Comparison of ENCODE assay signal across 20 mouse cellular contexts in the genomic region with DNA sequence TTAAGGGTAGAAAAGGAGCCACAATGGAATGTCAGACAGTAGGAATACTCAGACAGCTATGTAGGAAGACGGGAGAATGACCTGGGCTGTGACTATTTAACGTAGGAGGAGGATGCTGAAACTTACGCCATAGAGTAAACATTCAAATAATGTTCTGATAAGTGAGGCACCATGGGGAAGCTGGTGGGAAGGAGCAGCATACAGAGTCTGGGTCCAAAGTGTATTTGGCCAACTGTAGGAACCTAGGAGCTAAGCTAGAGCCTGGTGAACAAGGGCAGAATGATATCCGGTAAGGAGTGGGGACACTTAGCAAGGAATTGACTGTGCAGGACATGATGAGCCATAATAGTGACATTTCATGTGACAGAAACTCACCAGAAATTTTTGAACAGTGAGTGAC.
"Had no signal": no experiment of that assay in that cellular context is flagged by ENCODE, and none has a peak within 500 bp of the region (broad histone marks: within the 10 kb centered on the region; RNA-seq: fewer than 3 reads in every experiment).

No protein-coding gene starts in this region.

- H3K4me1 ChIP-seq: lung, embryonic 15.5 days; megakaryocyte, embryonic 14.5 days; midbrain, embryonic 15.5 days had no signal

- H3K9ac ChIP-seq: hindbrain, embryonic 14.5 days; limb, embryonic 12.5 days; limb, embryonic 15.5 days; lung, embryonic 15.5 days; midbrain, embryonic 12.5 days; midbrain, embryonic 15.5 days; neural tube, embryonic 13.5 days had no signal

- H3K4me2 ChIP-seq: hindbrain, embryonic 14.5 days; limb, embryonic 12.5 days; limb, embryonic 15.5 days; lung, embryonic 15.5 days; midbrain, embryonic 12.5 days; midbrain, embryonic 15.5 days; neural tube, embryonic 13.5 days had no signal

- H3K4me3 ChIP-seq: layer of hippocampus, adult 2 months; left cerebral cortex, adult 2 months; limb, embryonic 12.5 days; limb, embryonic 15.5 days; lung, embryonic 15.5 days; megakaryocyte, embryonic 14.5 days; midbrain, embryonic 12.5 days; midbrain, embryonic 15.5 days; neural tube, embryonic 13.5 days had no signal

- H3K27ac ChIP-seq: hindbrain, embryonic 14.5 days; hindbrain, postnatal 0 days; kidney, postnatal 0 days; layer of hippocampus, adult 2 months; left cerebral cortex, adult 2 months; limb, embryonic 12.5 days; limb, embryonic 15.5 days; lung, embryonic 15.5 days; midbrain, embryonic 12.5 days; midbrain, embryonic 15.5 days had no signal

- ATAC-seq: hindbrain, postnatal 0 days; midbrain, embryonic 15.5 days had no signal

- H3K36me3 ChIP-seq: limb, embryonic 12.5 days; limb, embryonic 15.5 days; lung, embryonic 15.5 days; midbrain, embryonic 12.5 days; midbrain, embryonic 15.5 days; neural tube, embryonic 13.5 days had no signal

- H3K27me3 ChIP-seq: limb, embryonic 15.5 days; lung, embryonic 15.5 days; midbrain, embryonic 12.5 days; midbrain, embryonic 15.5 days; neural tube, embryonic 13.5 days had no signal

- H3K9me3 ChIP-seq: limb, embryonic 12.5 days; limb, embryonic 15.5 days; lung, embryonic 15.5 days; megakaryocyte, embryonic 14.5 days; midbrain, embryonic 12.5 days; midbrain, embryonic 15.5 days; neural tube, embryonic 13.5 days had no signal

- DNase-seq: kidney, adult 2 months; kidney, postnatal 25 days; layer of hippocampus, adult 9-11 months; lung, adult 18-20 months; lung, postnatal 10 days; lung, postnatal 36 days; thymus, adult 18-20 months; thymus, postnatal 36 days had no signal
